10 mouse cellular contexts compared by ENCODE assay signal in the genomic region with DNA sequence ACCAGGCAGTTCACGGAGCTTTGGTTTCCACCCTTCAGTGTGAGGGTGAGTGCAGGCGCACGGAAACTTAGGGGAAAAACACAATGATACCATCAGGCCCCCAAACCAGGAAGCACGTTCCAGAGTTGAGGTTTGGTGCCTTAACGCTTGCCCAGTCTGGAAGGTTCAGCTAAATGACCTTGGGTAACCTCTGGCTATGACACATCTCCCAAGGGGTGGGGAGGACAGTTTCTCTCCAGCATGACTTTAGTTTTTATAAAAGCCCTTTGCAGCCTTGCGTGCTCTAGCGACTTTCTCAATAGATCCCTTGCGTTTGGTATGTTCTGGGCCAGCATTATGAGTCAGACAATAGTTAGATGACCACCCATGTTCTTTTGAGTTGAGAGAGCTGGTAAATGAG. TPM values are rescaled to one million over a fixed set of nuclear protein-coding genes. Genes with fewer than 3 reads are reported as not detected.
A peak's percentile ranks its signal among the peaks of the same experiment; 100 is the strongest.
DNase-seq lines count a peak whose midpoint lies in the region; ATAC-seq and TF ChIP-seq lines count a peak whose summit lies in the region.
"Had no signal": no experiment of that assay in that cellular context is flagged by ENCODE, and none has a peak within 500 bp of the region (broad histone marks: within the 10 kb centered on the region; RNA-seq: fewer than 3 reads in every experiment).

No protein-coding gene starts in this region.

- peak; percentile 28 for DNase-seq in kidney, postnatal 14 days
- DNase-seq in kidney, adult 18-20 months, result no peak
- DNase-seq in NIH3T3 (ENCODE audit: low read depth), result peak; percentile 69
- peak; percentile 49 for DNase-seq in heart, adult 8-10 months (ENCODE audit: low spot score)
- DNase-seq in lung, postnatal 36 days, result peak; percentile 38
- no peak for DNase-seq in cerebellum, adult 2 months
- DNase-seq in forebrain, embryonic 14.5 days (ENCODE audit: low spot score), result no peak
- DNase-seq: right cerebral cortex, postnatal 25 days had no signal

- no peaks in the 10 kb centered on the region for H3K9me3 ChIP-seq in forebrain, embryonic 14.5 days (replicated peaks; ENCODE audit: control insufficient read depth, low read length)
- H3K9me3 ChIP-seq: midbrain, embryonic 13.5 days had no signal

- no peak overlapping the region for H3K9ac ChIP-seq in forebrain, embryonic 14.5 days (ENCODE audit: low read length)
- H3K9ac ChIP-seq: midbrain, embryonic 13.5 days had no signal

- H3K4me2 ChIP-seq in forebrain, embryonic 14.5 days (ENCODE audit: low read length), result no peak overlapping the region
- H3K4me2 ChIP-seq: midbrain, embryonic 13.5 days had no signal

- no peak overlapping the region for H3K27ac ChIP-seq in cerebellum, adult 2 months (ENCODE audit: insufficient read depth, low read length)
- no peak overlapping the region for H3K27ac ChIP-seq in forebrain, embryonic 14.5 days (ENCODE audit: low read depth, low read length)
- H3K27ac ChIP-seq: midbrain, embryonic 13.5 days had no signal

- no peak overlapping the region for H3K4me3 ChIP-seq in cerebellum, adult 2 months (replicated peaks; ENCODE audit: insufficient read depth, low read depth, low read length)
- H3K4me3 ChIP-seq in forebrain, embryonic 14.5 days (ENCODE audit: low read depth, low read length), result no peak overlapping the region
- H3K4me3 ChIP-seq: midbrain, embryonic 13.5 days had no signal

- WGBS in cerebellum, adult 2 months, result 41% methylated on average over 8 of the region's 8 CpGs
- WGBS in forebrain, embryonic 14.5 days, result 49% methylated on average over 8 of the region's 8 CpGs

- TF ChIP-seq CTCF in cerebellum, adult 2 months (IDR thresholded peaks at IDR 0.05; ENCODE audit: borderline replicate concordance, insufficient read depth, low read depth, low read length), result no peak

- no peaks in the 10 kb centered on the region for H3K27me3 ChIP-seq in cerebellum, adult 2 months (ENCODE audit: control insufficient read depth, insufficient read depth, low read length)
- no peaks in the 10 kb centered on the region for H3K27me3 ChIP-seq in forebrain, embryonic 14.5 days (replicated peaks; ENCODE audit: control insufficient read depth, insufficient read depth, low read length)
- H3K27me3 ChIP-seq: midbrain, embryonic 13.5 days had no signal

- no peak for ATAC-seq in forebrain, embryonic 14.5 days
- ATAC-seq in cerebellum, adult (ENCODE audit: insufficient number of reproducible peaks, low FRiP score, low TSS enrichment), result no peak
- ATAC-seq: midbrain, embryonic 13.5 days had no signal

- 0 out of 2 replicates have a peak, but pooled peaks cover 5% of the 10 kb centered on the region for H3K4me1 ChIP-seq in cerebellum, adult 2 months (ENCODE audit: control insufficient read depth, insufficient read depth, low read length)
- H3K4me1 ChIP-seq in forebrain, embryonic 14.5 days (ENCODE audit: control insufficient read depth, insufficient read depth, low read length), result no peaks in the 10 kb centered on the region
- H3K4me1 ChIP-seq: midbrain, embryonic 13.5 days had no signal

- H3K36me3 ChIP-seq in forebrain, embryonic 14.5 days (ENCODE audit: control insufficient read depth, insufficient read depth, low read length), result no peaks in the 10 kb centered on the region
- H3K36me3 ChIP-seq: midbrain, embryonic 13.5 days had no signal

- no peak for TF ChIP-seq POLR2A in cerebellum, adult 2 months (IDR thresholded peaks at IDR 0.05; ENCODE audit: borderline replicate concordance, insufficient read depth, low read length)

RNA-seq across cellular contexts. Expression of a gene that starts 8.8 kb away (rescaled TPM):
- total RNA-seq in heart, adult 8-10 months (2022), result 10 to 100 TPM; 19.5 to 27.9 (median 23.9) TPM
- polyA plus RNA-seq in cerebellum, adult 2 months (2012; rRNA removed), result 54.5 and 54.8 TPM in 2 replicates
- polyA plus RNA-seq in forebrain, embryonic 14.5 days (2014; fragmentation: Nextera tagmentation; extraction: Ambion mirVana), result 3.0 and 4.1 TPM in 2 replicates

Comparison
In these comparisons a context has a peak if more than half of its experiments do, and no peak if none do; other contexts are left out.
1. DNase-seq: peak in kidney, postnatal 14 days (single experiment), NIH3T3 (single experiment), heart, adult 8-10 months (single experiment) and lung, postnatal 36 days (single experiment); none in kidney, adult 18-20 months (single experiment), cerebellum, adult 2 months (0 of 2) and forebrain, embryonic 14.5 days (single experiment).
2. RNA of a gene that starts 8.8 kb away (polyA plus RNA-seq): 54.5 to 54.8 TPM in cerebellum, adult 2 months; 3.0 to 4.1 TPM in forebrain, embryonic 14.5 days; every median in the first group is over 10 times any median in the second.